Mouse (Mus musculus): Measurements from ENCODE around the gene Apc2. TPM values are rescaled to one million over a fixed set of nuclear protein-coding genes. Genes with fewer than 3 reads are reported as not detected.

Gene Apc2
- polyA plus RNA-seq, 1 experiment from 2014 or later = 0.94 TPM

DNA sequence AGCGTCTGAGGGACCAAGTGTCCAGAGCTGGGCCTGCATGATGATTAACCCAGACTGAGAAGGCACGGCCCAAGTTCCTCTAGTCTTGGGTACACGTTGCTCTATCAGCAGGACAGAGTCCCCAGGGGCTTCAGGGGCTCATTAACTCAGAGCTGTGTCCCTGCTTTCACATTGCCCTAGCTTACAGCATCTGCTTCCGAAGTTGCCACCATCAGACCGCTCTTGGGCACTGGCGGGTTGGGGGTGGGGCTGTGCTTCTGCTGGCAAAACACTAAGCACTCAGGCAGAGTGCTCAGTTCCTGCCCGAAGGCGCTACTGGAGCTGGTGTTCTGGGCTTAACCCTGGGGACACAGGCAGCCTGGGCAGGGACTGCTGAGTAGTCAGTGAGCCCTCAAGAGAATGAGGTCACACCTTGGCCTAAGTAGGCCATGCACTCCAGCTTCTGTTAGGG, 13.8 kb upstream of the Apc2 start:
- WGBS = 74% methylated on average over 8 of the region's 8 CpGs
- Histone ChIP-seq H3K36me3 (peaks cover 99% of the 10 kb centered on the region), H3K4me1 (peaks cover 25% of the 10 kb centered on the region), H3K9me3 (no peaks in the 10 kb centered on the region), H3K4me3 (no peak overlapping the region), H3K27ac (replicated peaks) (peak overlapping the region; percentile 63), H3K27me3 (replicated peaks) (no peaks in the 10 kb centered on the region), H3K4me2 (no peak overlapping the region), H3K9ac (peak overlapping the region; percentile 2)
- ATAC-seq (ENCODE audit: extremely low read depth, insufficient number of reproducible peaks, low FRiP score, low TSS enrichment) = no peak

DNA sequence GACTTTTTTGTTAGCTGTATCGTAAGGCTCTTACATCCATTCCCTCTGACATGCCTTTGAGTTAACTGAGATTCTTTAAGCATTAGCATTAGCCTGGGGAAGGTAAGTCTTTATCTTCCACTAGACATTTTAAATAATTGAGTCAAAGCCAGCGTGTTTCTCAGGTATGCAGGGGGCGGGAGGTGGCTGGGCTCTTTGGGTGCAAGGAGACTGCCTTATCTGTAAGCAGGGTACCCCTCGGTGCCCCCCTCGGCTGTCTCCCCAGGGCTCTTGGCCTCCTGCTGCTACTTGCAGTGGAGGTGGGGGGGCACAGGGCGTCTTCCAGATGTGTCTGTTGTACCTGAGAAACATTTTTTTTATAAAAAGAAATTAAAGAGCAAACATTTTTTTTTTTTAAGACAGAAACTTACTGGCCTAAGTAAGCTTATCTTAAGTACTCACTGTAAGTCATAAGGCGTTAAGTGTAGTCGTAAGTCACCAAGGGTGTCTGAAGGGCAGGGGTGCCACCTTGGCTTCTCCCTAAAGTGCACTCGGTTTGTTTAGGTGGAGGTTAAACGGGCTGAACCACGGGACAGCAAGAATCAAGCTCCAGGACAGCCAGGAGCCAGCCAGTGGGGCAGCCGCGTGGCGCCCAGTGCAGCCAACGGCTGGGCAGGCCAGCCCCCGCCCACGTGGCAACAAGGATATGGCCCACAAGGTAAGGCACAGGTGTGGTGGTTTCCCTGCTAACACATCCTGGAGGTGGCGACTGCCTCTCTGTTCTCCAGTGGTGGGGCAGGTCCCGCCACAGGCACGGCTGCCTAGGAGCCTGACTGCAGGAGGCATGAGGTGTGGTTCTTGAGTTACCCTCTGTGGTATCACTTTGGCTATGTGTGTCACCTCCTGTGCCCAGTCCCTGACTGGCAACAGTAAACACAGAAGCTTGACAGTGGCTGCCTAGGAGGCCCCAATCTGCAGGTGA, 13.0 kb upstream of the Apc2 start:
- Histone ChIP-seq H3K4me2 (no peak overlapping the region), H3K36me3 (peaks cover 99% of the 10 kb centered on the region), H3K9ac (no peak overlapping the region), H3K4me1 (peaks cover 25% of the 10 kb centered on the region), H3K27ac (replicated peaks) (peak overlapping the region; percentile 63; the same call in 1 of the 2 replicates), H3K27me3 (replicated peaks) (no peaks in the 10 kb centered on the region), H3K4me3 (no peak overlapping the region), H3K9me3 (no peaks in the 10 kb centered on the region)
- 80% methylated on average over 20 of the region's 20 CpGs for WGBS
- ATAC-seq (ENCODE audit: extremely low read depth, insufficient number of reproducible peaks, low FRiP score, low TSS enrichment) = no peak

DNA sequence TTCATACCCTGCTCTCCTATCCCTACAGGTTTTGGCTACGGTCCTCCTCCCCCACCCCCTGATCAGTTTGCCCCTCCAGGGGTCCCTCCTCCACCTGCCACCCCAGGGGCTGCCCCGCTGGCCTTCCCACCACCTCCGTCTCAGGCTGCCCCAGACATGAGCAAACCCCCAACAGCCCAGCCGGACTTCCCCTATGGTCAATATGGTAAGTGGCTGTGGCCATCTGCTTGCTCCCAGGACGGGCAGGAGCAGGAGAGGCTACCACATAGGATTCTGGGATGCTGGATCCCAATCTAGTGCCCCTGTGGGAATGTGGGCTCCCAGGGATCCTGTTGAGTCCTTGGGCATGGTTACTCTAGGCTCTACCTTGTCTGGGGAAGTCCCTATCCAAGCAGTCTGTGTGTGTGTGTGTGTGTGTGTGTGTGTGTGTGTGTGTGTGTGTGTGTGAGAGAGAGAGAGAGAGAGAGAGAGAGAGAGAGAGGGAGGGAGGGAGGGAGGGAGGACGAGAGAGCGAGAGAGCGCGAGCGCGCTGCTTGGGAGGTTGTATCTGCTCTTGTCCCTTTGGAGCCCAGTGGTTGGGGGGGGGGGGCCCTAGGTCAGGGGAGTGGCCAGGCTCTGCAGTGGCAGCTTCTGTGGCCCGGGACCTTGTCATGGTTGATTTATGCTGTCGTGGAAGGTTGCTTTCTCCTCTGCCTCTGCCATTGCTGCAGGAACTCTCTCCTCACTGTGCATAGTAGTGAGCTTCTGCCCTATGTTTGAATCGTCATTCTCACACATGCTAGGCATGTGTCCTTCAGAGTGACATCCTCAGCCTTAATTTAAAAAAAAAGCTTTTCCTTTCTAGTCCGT, 10.3 kb upstream of the Apc2 start:
- Histone ChIP-seq H3K36me3 (peaks cover 88% of the 10 kb centered on the region), H3K9ac (no peak overlapping the region), H3K9me3 (no peaks in the 10 kb centered on the region), H3K4me1 (peaks cover 25% of the 10 kb centered on the region), H3K4me3 (no peak overlapping the region), H3K4me2 (no peak overlapping the region), H3K27me3 (replicated peaks) (no peaks in the 10 kb centered on the region), H3K27ac (replicated peaks) (no peak overlapping the region)
- 82% methylated on average over 13 of the region's 15 CpGs for WGBS
- no peak for ATAC-seq (ENCODE audit: extremely low read depth, insufficient number of reproducible peaks, low FRiP score, low TSS enrichment)

DNA sequence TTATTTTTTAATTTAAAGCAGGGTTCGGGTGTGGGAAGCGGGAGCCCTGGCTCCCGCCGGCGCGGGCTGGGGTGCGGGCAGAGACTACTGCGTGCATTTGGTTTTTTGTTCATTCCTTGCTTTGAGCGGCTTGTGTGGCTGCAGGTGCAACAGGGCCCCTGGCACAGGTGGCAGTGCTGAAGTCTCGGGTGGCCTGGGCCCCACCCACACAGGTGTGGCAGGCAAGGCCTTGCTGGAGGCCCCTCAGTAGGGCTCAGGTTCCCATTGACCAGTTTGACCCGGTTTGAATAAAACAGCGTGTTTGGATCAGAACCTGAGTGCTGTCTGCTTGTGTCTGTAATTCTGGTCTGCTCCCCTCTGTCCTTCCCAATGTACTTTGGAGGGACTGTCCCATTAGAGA, 7.7 kb upstream of the Apc2 start:
- Histone ChIP-seq H3K27ac (replicated peaks) (no peak overlapping the region), H3K9me3 (no peaks in the 10 kb centered on the region), H3K4me2 (no peak overlapping the region), H3K4me1 (peaks cover 5% of the 10 kb centered on the region; the same call in 1 of the 2 replicates), H3K27me3 (replicated peaks) (no peaks in the 10 kb centered on the region), H3K9ac (no peak overlapping the region), H3K4me3 (no peak overlapping the region), H3K36me3 (peaks cover 63% of the 10 kb centered on the region)
- 90% methylated on average over 12 of the region's 12 CpGs for WGBS
- no peak for ATAC-seq (ENCODE audit: extremely low read depth, insufficient number of reproducible peaks, low FRiP score, low TSS enrichment)

DNA sequence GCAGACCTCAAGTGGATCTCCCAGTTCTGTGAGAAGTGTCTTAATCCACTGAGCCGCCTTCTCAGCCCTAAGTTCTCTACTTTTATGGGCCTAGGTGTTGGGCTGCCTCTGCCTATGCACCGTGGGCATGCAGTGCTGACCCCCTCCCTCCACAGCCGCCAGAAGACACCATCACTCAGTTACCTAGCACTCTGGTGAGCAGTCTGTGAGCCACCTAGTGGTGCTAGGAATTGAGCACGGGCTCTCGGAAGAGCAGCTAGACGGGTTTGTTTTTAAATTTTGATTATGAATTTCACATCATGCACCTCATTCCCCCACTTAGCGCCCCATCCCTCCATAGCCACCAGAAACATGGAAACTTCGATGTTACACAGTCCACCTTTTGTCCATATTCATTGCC, 7.1 kb upstream of the Apc2 start:
- Histone ChIP-seq H3K4me3 (no peak overlapping the region), H3K36me3 (peaks cover 63% of the 10 kb centered on the region), H3K27ac (replicated peaks) (no peak overlapping the region), H3K9ac (no peak overlapping the region), H3K4me2 (no peak overlapping the region), H3K9me3 (no peaks in the 10 kb centered on the region), H3K27me3 (replicated peaks) (no peaks in the 10 kb centered on the region), H3K4me1 (peaks cover 10% of the 10 kb centered on the region)
- no peak for ATAC-seq (ENCODE audit: extremely low read depth, insufficient number of reproducible peaks, low FRiP score, low TSS enrichment)
- WGBS = 67% methylated on average over 8 of the region's 8 CpGs

DNA sequence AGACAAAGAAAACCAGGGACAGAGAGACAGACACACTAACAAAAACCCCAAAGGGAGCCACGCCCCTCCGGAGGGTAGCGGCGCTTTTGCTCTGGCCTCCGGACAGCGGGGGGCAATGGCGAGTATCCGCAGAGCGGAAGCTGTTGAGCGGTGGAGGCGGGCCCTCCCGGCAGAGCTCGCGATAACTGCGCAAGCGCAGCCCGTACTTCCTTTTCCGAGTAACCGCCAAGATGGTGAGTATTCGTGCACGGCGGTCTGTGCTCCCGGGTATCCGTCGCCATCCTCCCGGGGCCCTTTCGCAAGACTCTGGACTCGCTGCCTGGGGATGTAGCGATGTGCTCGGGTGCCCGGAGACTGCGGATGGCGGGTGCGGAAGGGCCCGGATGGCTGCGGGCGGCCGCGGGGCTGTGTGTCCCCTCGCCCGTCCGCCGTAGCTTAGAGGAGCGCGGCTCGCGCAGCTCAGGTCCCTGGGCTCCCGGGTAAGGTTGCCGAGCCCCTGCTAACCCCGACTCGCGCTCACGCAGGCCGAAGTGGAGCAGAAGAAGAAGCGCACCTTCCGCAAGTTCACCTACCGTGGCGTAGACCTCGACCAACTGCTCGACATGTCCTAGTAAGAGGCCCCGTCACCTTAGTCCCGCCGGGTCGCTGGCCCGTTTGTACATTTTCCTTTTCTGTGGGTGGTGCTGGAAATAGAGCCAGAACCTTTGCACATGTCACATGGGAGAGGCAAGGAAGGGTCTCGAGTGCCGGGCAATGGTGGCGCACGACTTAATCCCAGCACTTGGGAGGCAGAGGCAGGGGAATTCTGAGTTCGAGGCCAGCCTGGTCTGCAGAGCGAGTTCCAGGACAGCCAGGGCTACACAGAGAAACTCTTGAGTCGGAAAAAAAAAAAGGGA, 3.3 kb upstream of the Apc2 start, which contains the start of gene Rps15:
Rps15 (plus strand) TSS at position 203 of the 896 bp plus-strand sequence.
- WGBS = under 1% methylated on average over 72 of the region's 72 CpGs
- Histone ChIP-seq H3K9me3 (no peaks in the 10 kb centered on the region), H3K27ac (replicated peaks) (peak within 1 kb of the TSS; percentile 84), H3K4me2 (peak within 1 kb of the TSS; percentile 85), H3K4me3 (peak within 1 kb of the TSS; percentile 75), H3K27me3 (replicated peaks) (peaks cover 12% of the 10 kb centered on the region), H3K4me1 (peaks cover 44% of the 10 kb centered on the region), H3K9ac (peak within 1 kb of the TSS; percentile 95), H3K36me3 (peaks cover 40% of the 10 kb centered on the region)
- peak; percentile 83 for ATAC-seq (ENCODE audit: extremely low read depth, insufficient number of reproducible peaks, low FRiP score, low TSS enrichment)

DNA sequence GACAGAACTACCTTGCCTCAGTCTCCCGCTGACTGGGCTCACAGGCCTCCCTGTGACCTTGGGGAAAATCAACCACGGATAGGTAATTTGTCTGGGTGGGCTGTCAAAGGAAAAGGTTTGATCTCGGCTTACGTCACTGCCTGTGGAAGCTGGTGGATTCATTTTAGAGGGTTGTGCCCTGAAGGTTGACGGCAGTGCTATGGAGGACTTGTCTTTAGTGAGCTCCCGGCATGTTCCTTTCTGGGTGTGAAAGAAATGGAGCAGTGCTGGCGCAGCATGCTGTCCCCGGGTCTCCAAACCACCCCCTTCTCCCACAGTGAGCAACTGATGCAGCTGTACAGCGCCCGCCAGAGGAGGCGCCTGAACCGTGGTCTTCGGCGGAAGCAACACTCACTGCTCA, 2.5 kb upstream of the Apc2 start:
- H3K4me2 ChIP-seq = peak overlapping the region; percentile 85
- H3K36me3 ChIP-seq = peaks cover 31% of the 10 kb centered on the region
- peak overlapping the region; percentile 75 for H3K4me3 ChIP-seq
- no peak for ATAC-seq (ENCODE audit: extremely low read depth, insufficient number of reproducible peaks, low FRiP score, low TSS enrichment)
- H3K27ac ChIP-seq (replicated peaks) = peak overlapping the region; percentile 84
- peaks cover 46% of the 10 kb centered on the region for H3K4me1 ChIP-seq
- no peaks in the 10 kb centered on the region for H3K9me3 ChIP-seq
- peaks cover 20% of the 10 kb centered on the region for H3K27me3 ChIP-seq (replicated peaks)
- 25% methylated on average over 14 of the region's 14 CpGs for WGBS
- H3K9ac ChIP-seq = peak overlapping the region; percentile 95

DNA sequence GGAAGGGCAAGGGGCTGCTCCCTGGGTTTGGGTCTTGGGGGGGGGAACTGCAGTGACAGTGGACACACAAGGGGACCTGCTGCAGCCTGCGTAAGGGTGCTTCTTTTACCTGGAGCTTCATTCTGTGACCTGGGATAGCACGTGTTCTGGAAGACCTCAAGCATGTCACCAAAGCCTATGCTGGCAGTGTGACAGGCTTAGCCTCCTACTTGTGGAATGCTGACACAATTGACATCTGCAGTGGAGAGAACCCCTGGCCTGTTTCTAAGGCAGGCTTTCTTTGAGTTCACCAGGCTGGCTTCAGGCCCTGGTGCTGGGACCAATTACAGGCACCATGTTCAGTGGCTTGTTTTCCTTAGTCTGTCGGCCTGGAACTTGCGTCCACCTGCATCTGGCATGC, 1.5 kb upstream of the Apc2 start:
- peak overlapping the region; percentile 41; the same call in 1 of the 2 replicates for H3K9ac ChIP-seq
- WGBS = 68% methylated on average over 4 of the region's 4 CpGs
- H3K4me3 ChIP-seq = 0 out of 2 replicates have a peak overlapping the region, but pooled peaks have one; percentile 75
- no peaks in the 10 kb centered on the region for H3K9me3 ChIP-seq
- no peak overlapping the region; the same call in 1 of the 2 replicates for H3K4me2 ChIP-seq
- H3K4me1 ChIP-seq = peaks cover 46% of the 10 kb centered on the region
- no peak overlapping the region for H3K27ac ChIP-seq (replicated peaks)
- H3K36me3 ChIP-seq = peaks cover 22% of the 10 kb centered on the region
- no peak for ATAC-seq (ENCODE audit: extremely low read depth, insufficient number of reproducible peaks, low FRiP score, low TSS enrichment)
- H3K27me3 ChIP-seq (replicated peaks) = peaks cover 30% of the 10 kb centered on the region

DNA sequence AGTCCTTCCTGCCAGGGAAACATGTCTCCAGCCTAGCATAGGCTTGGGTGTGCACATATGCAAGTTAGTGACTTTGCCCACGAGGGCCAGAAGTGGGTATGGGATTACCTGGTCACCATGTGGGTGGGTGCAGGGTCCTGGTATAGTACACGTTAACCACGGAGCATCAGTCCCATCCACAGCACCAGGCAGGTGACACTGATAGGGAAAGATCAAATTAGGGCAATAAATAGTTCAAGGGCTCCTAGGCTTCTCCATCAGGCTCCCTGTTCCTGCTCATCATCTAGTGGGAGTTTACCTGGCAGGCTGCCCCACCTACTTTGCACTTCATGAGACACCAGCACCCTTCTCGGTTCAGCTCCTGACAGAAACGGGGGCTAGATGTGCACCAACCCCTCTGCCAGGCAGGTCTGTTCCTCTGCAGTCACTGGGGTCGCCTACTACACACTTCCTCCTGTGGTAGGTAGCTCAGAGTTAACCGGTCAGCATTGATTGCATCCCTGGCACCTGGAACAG, 931 bp upstream of the Apc2 start:
- H3K27me3 ChIP-seq (replicated peaks) = peaks cover 36% of the 10 kb centered on the region
- WGBS = 40% methylated on average over 7 of the region's 7 CpGs
- H3K4me3 ChIP-seq = no peak overlapping the region
- peaks cover 21% of the 10 kb centered on the region for H3K36me3 ChIP-seq
- H3K27ac ChIP-seq (replicated peaks) = no peak overlapping the region
- no peak overlapping the region for H3K4me2 ChIP-seq
- H3K9ac ChIP-seq = no peak overlapping the region
- ATAC-seq (ENCODE audit: extremely low read depth, insufficient number of reproducible peaks, low FRiP score, low TSS enrichment) = no peak
- H3K9me3 ChIP-seq = no peaks in the 10 kb centered on the region
- H3K4me1 ChIP-seq = peaks cover 46% of the 10 kb centered on the region

DNA sequence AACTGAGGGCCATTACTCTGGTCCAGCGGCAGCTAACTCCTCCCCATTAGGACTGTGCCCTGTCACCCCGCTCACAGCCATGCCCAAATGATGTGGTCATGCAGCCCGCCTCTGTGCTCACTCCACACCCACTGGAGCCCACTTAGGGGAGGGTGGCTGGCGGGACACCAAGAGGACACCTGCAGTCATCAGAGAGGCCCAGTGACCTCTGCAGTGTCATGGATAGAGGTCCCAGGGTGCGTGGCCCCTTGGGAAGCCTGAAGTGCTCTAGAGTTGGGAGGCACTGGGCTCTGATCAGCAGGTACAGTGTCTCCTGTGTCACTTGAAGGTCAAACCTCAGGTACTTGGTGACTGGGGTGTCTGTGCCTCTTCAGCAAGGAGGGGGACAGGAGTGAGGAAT, 1.0 kb downstream of the Apc2 start:
- no peaks in the 10 kb centered on the region for H3K9me3 ChIP-seq
- H3K27me3 ChIP-seq (replicated peaks) = peaks cover 55% of the 10 kb centered on the region
- 0 out of 2 replicates have a peak overlapping the region, but pooled peaks have one; percentile 78 for H3K9ac ChIP-seq
- peaks cover 21% of the 10 kb centered on the region for H3K36me3 ChIP-seq
- H3K4me3 ChIP-seq = no peak overlapping the region
- peaks cover 47% of the 10 kb centered on the region for H3K4me1 ChIP-seq
- peak overlapping the region; percentile 78 for H3K4me2 ChIP-seq
- no peak overlapping the region for H3K27ac ChIP-seq (replicated peaks)
- no peak for ATAC-seq (ENCODE audit: extremely low read depth, insufficient number of reproducible peaks, low FRiP score, low TSS enrichment)
- 66% methylated on average over 5 of the region's 5 CpGs for WGBS

Data from heart, embryonic 13.5 days (tissue).